Mouse (Mus musculus): ENCODE measurements around the gene Sephs1.

DNA sequence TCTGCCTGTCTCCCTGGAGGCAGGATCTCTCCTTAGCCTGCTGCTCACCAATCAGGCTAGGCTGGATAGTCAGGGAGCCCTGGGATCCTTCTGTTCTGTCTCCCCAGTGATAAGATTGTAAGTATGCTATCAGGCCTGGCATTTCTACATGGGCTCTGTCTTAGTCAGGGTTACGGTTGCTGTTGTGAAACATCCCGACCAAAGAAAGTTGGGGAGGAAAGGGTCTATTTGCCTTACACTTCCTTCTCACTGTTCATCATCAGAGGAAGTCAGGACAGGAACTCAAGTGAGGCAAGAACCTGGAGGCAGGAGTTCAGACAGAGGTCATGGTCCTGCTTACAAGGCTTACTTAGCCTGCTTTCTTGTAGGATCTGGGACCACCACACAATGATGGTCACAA lies 47.9 kb downstream of the Sephs1 start:
- TF ChIP-seq POLR2A (IDR thresholded peaks at IDR 0.05; ENCODE audit: control insufficient read depth in 1 of 2, insufficient read depth in 1 of 2, low read depth in 1 of 2, low read length in 2 of 2, poor library complexity in 1 of 2) (no peak), HCFC1 (IDR thresholded peaks at IDR 0.05; ENCODE audit: low read depth, low read length) (no peak), CTCF (IDR thresholded peaks at IDR 0.05 in 2 of 3, conservative IDR thresholded peaks at IDR 0.05 in 1 of 3; ENCODE audit: control insufficient read depth in 1 of 3, insufficient read depth in 1 of 3, low read depth in 2 of 3, low read length in 3 of 3, poor library complexity in 1 of 3, severe bottlenecking in 1 of 3) (no peak), JUND (IDR thresholded peaks at IDR 0.05; ENCODE audit: low read depth, low read length) (no peak), MYB (IDR thresholded peaks at IDR 0.05; ENCODE audit: low read depth, low read length) (no peak), SIN3A (IDR thresholded peaks at IDR 0.05; ENCODE audit: low read length) (no peak), TBP (IDR thresholded peaks at IDR 0.05; ENCODE audit: low read depth, low read length) (no peak), EP300 (IDR thresholded peaks at IDR 0.05; ENCODE audit: low read depth in 1 of 2, low read length in 2 of 2) (no peak)
